30 mouse cellular contexts compared by ENCODE assay signal in the genomic region with DNA sequence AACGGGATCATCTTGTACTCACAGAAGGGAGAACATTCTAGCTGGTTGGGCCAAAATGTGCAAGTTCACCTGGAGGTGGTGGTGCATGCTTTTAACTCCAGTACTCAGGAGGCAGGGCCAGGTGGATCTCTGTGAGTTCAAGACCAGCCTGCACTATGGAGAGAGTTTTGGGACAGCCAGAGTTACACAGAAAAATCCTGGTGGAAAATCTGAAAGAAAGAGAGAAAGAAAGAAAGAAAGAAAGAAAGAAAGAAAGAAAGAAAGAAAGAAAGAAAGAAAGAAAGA. TPM values are rescaled to one million over a fixed set of nuclear protein-coding genes. Genes with fewer than 3 reads are reported as not detected.
"Had no signal": no experiment of that assay in that cellular context is flagged by ENCODE, and none has a peak within 500 bp of the region (broad histone marks: within the 10 kb centered on the region; RNA-seq: fewer than 3 reads in every experiment).

No protein-coding gene starts in this region.

- H3K4me3 ChIP-seq: heart, adult 2 months had no signal

- H3K36me3 ChIP-seq: heart, embryonic 10.5 days; heart, embryonic 12.5 days; heart, embryonic 13.5 days; heart, embryonic 15.5 days; hindbrain, embryonic 10.5 days; hindbrain, embryonic 12.5 days; hindbrain, embryonic 13.5 days; hindbrain, embryonic 15.5 days; intestine, embryonic 15.5 days; kidney, embryonic 15.5 days had no signal

- DNase-seq: kidney, adult 18-20 months; kidney, adult 2 months; kidney, adult 8-10 months; kidney, postnatal 25 days; kidney, postnatal 36 days had no signal

- H3K27ac ChIP-seq: heart, embryonic 10.5 days; heart, embryonic 13.5 days; heart, embryonic 15.5 days; hindbrain, embryonic 10.5 days; hindbrain, embryonic 12.5 days; hindbrain, embryonic 13.5 days; hindbrain, embryonic 14.5 days; hindbrain, embryonic 15.5 days; intestine, embryonic 15.5 days; kidney, postnatal 0 days had no signal

RNA-seq across cellular contexts. Expression of gene Thy1, which starts 0.8 kb away (rescaled TPM):
- polyA plus RNA-seq: hindbrain, embryonic 12.5 days had no signal

RNA-seq across cellular contexts. Expression of gene Mfrp, which starts 59.2 kb away (rescaled TPM):
- total RNA-seq: heart, adult 8-10 months; heart, postnatal 10 days; heart, postnatal 14 days; heart, postnatal 25 days; heart, postnatal 36 days; heart, postnatal 4 days; hematopoietic stem cell, adult 5-6 weeks had no signal
- polyA plus RNA-seq: heart, embryonic 12.5 days; heart, embryonic 13.5 days; heart, embryonic 14.5 days; heart, embryonic 15.5 days; heart, embryonic 16.5 days; heart, postnatal 0 days; inflammation-experienced regulatory T-cells, adult 6 months; kidney, embryonic 15.5 days; large intestine, adult 2 months had no signal
